Mouse (Mus musculus) hindbrain, postnatal 0 days (tissue): Measurements from ENCODE around the gene Thap4. TPM values are rescaled to one million over a fixed set of nuclear protein-coding genes. Genes with fewer than 3 reads are reported as not detected.
A peak's percentile ranks its signal among the peaks of the same experiment; 100 is the strongest.

Source experiments
- ATAC-seq: fragments of 200-750 bp; cut with Nextera tagmentation; 2 replicates; pipeline ENCODE4 v1.8.0; 2017; ENCODE audit warnings: mild to moderate bottlenecking, moderate TSS enrichment, moderate library complexity
- DNase-seq: peaks from one replicate; pipeline ENCODE4 v3.0.0-alpha.2; 2015; ENCODE audit warnings: low spot score
- H3K27ac ChIP-seq: fragments of 300-500 bp; sonication (generic); 2 replicates; pipeline ENCODE4 v1.5.1; 2014; ENCODE audit warnings: mild to moderate bottlenecking
- H3K27me3 ChIP-seq: fragments of 300-500 bp; sonication (generic); 2 replicates; pipeline ENCODE4 v1.6.1; 2014; ENCODE audit warnings: low read length, mixed read lengths; ENCODE audit not compliant: insufficient read depth
- H3K36me3 ChIP-seq: fragments of 300-500 bp; sonication (generic); 2 replicates; pipeline ENCODE4 v1.6.1; 2014; ENCODE audit warnings: low read length, mixed read lengths; ENCODE audit not compliant: insufficient read depth
- H3K4me1 ChIP-seq: fragments of 300-500 bp; sonication (generic); 2 replicates; pipeline ENCODE4 v1.6.1; 2014; ENCODE audit warnings: antibody characterized with exemption, low read length, mixed read lengths; ENCODE audit not compliant: insufficient read depth
- H3K4me2 ChIP-seq: fragments of 300-500 bp; sonication (generic); 2 replicates; pipeline ENCODE4 v1.6.1; 2014; ENCODE audit warnings: low read depth, mild to moderate bottlenecking, low read length, moderate library complexity, mixed read lengths
- H3K4me3 ChIP-seq: fragments of 300-500 bp; sonication (generic); 2 replicates; pipeline ENCODE4 v1.5.1; 2014; ENCODE audit warnings: low read length
- H3K9ac ChIP-seq: fragments of 300-500 bp; sonication (generic); replicated peaks from 2 replicates; pipeline ENCODE4 v1.6.1; 2014; ENCODE audit warnings: mild to moderate bottlenecking, low read length, moderate library complexity, mixed read lengths
- H3K9me3 ChIP-seq: fragments of 300-500 bp; sonication (generic); 2 replicates; pipeline ENCODE4 v1.6.1; 2016; ENCODE audit warnings: low read length, mixed read lengths
- CTCF ChIP-seq: IDR thresholded peaks from 2 replicates; pipeline ENCODE4 v1.5.1; 2016; ENCODE audit warnings: antibody characterized with exemption, control low read depth, low read depth
- WGBS: fragments of 180-500 bp; shearing (Covaris S2); extraction: QIAGEN DNeasy Blood & Tissue Kit; methylation state at CpG from one replicate; pipeline ENCODE4 v1.1.7; 2014; 5-methylcytosine and 5-hydroxymethylcytosine counted together
- polyA plus RNA-seq: library from polyadenylated mRNA; unstranded; fragments of >200 nt; fragmentation: Nextera tagmentation; extraction: Ambion mirVana; gene quantifications from 2 replicates; pipeline ENCODE4 v1.2.1, GENCODE M21; 2015
- total RNA-seq: library from RNA; depleted of rRNA; stranded (reverse); fragments of >200 nt; gene quantifications from 2 replicates; pipeline ENCODE4 v1.2.3, GENCODE M21; 2014

Thap4 gene
- total and polyA plus RNA-seq, 2 experiments from 2014 or later, result 49.9 to 58.7 TPM

- no peaks in the 10 kb centered on the region for H3K36me3 ChIP-seq
- no peak overlapping the region for H3K27ac ChIP-seq
- no peaks in the 10 kb centered on the region for H3K4me1 ChIP-seq
- no peaks in the 10 kb centered on the region for H3K9me3 ChIP-seq
- WGBS, result 97% methylated on average over 1 of the region's 1 CpGs
- no peak for DNase-seq
- H3K4me3 ChIP-seq, result no peak overlapping the region
- no peak for TF ChIP-seq CTCF
- H3K27me3 ChIP-seq, result no peaks in the 10 kb centered on the region
- ATAC-seq, result no peak
- no peak overlapping the region for H3K4me2 ChIP-seq
- H3K9ac ChIP-seq, result no peak overlapping the region
Observed at GRCm38 (mm10) chr1:93760076-93760475, 5.4 kb upstream of the Thap4 start.

- no peaks in the 10 kb centered on the region for H3K27me3 ChIP-seq
- ATAC-seq (no peak), DNase-seq (no peak)
- no peaks in the 10 kb centered on the region for H3K36me3 ChIP-seq
- H3K4me1 ChIP-seq, result peaks cover 6% of the 10 kb centered on the region; the same call in 1 of the 2 replicates
- no peak overlapping the region for H3K27ac ChIP-seq
- no peak for TF ChIP-seq CTCF
- H3K4me3 ChIP-seq, result peak overlapping the region; percentile 99; the same call in 1 of the 2 replicates
- peak overlapping the region; percentile 90; the same call in 1 of the 2 replicates for H3K4me2 ChIP-seq
- no peak overlapping the region for H3K9ac ChIP-seq
- H3K9me3 ChIP-seq, result no peaks in the 10 kb centered on the region
Observed at GRCm38 (mm10) chr1:93756154-93756553, 1.5 kb upstream of the Thap4 start.

- 26% methylated on average over 7 of the region's 7 CpGs for WGBS
- no peaks in the 10 kb centered on the region for H3K27me3 ChIP-seq
- no peaks in the 10 kb centered on the region for H3K36me3 ChIP-seq
- peak overlapping the region; percentile 80; the same call in 1 of the 2 replicates for H3K9ac ChIP-seq
- no peak for ATAC-seq
- no peak for TF ChIP-seq CTCF
- no peak overlapping the region for H3K27ac ChIP-seq
- H3K4me1 ChIP-seq, result peaks cover 6% of the 10 kb centered on the region; the same call in 1 of the 2 replicates
- H3K4me3 ChIP-seq, result peak overlapping the region; percentile 99
- no peak for DNase-seq
- no peaks in the 10 kb centered on the region for H3K9me3 ChIP-seq
- H3K4me2 ChIP-seq, result peak overlapping the region; percentile 90
Observed at GRCm38 (mm10) chr1:93755618-93756017, 954 bp upstream of the Thap4 start.

GRCm38 (mm10) chr1:93755291-93755610 lies 587 bp upstream of the Thap4 start:
- no peak for TF ChIP-seq CTCF
- DNase-seq (no peak), ATAC-seq (no peak)

GRCm38 (mm10) chr1:93753911-93754572 lies 622 bp downstream of the Thap4 start:
- Histone ChIP-seq H3K4me1 (peaks cover 6% of the 10 kb centered on the region; the same call in 1 of the 2 replicates), H3K4me3 (peak overlapping the region; percentile 99), H3K27me3 (no peaks in the 10 kb centered on the region), H3K36me3 (peaks cover 11% of the 10 kb centered on the region), H3K4me2 (peak overlapping the region; percentile 90), H3K9ac (peak overlapping the region; percentile 80), H3K27ac (peak overlapping the region; percentile 85), H3K9me3 (no peaks in the 10 kb centered on the region)
- ATAC-seq (peak; percentile 32), DNase-seq (peak; percentile 44)
- no peak; the same call in 1 of the 2 replicates for TF ChIP-seq CTCF
- WGBS, result under 1% methylated on average over 57 of the region's 59 CpGs

More at GRCm38 (mm10) chr1:93755291-93755610, 587 bp upstream of the Thap4 start:
- peak overlapping the region; percentile 80 for H3K9ac ChIP-seq
- H3K9me3 ChIP-seq, result no peaks in the 10 kb centered on the region
- peak overlapping the region; percentile 85 for H3K27ac ChIP-seq
- 0% methylated on average over 13 of the region's 13 CpGs for WGBS
- H3K4me1 ChIP-seq, result peaks cover 6% of the 10 kb centered on the region; the same call in 1 of the 2 replicates
- H3K36me3 ChIP-seq, result no peaks in the 10 kb centered on the region
- H3K27me3 ChIP-seq, result no peaks in the 10 kb centered on the region
- H3K4me3 ChIP-seq, result peak overlapping the region; percentile 99
- peak overlapping the region; percentile 90 for H3K4me2 ChIP-seq

GRCm38 (mm10) chr1:93751290-93751689 lies 3.4 kb downstream of the Thap4 start, which contains the start of gene Atg4b:
Gene Atg4b (plus strand): TSS chr1:93751500.
- 79% methylated on average over 6 of the region's 6 CpGs for WGBS
- no peaks in the 10 kb centered on the region for H3K27me3 ChIP-seq
- H3K4me2 ChIP-seq, result no peak within 1 kb of the TSS
- H3K4me1 ChIP-seq, result peaks cover 6% of the 10 kb centered on the region; the same call in 1 of the 2 replicates
- DNase-seq (no peak), ATAC-seq (no peak)
- no peak within 1 kb of the TSS for H3K27ac ChIP-seq
- H3K4me3 ChIP-seq, result no peak within 1 kb of the TSS
- H3K36me3 ChIP-seq, result peaks cover 15% of the 10 kb centered on the region
- H3K9ac ChIP-seq, result no peak within 1 kb of the TSS
- TF ChIP-seq CTCF, result no peak
- no peaks in the 10 kb centered on the region for H3K9me3 ChIP-seq

GRCm38 (mm10) chr1:93748539-93748938 lies 6.1 kb downstream of the Thap4 start:
- 89% methylated on average over 1 of the region's 1 CpGs for WGBS
- TF ChIP-seq CTCF, result no peak
- H3K27ac ChIP-seq, result no peak overlapping the region
- H3K27me3 ChIP-seq, result no peaks in the 10 kb centered on the region
- H3K9me3 ChIP-seq, result no peaks in the 10 kb centered on the region
- H3K36me3 ChIP-seq, result peaks cover 15% of the 10 kb centered on the region
- H3K4me3 ChIP-seq, result no peak overlapping the region
- peaks cover 5% of the 10 kb centered on the region; the same call in 1 of the 2 replicates for H3K4me1 ChIP-seq
- no peak overlapping the region for H3K9ac ChIP-seq
- no peak for DNase-seq
- ATAC-seq, result no peak
- H3K4me2 ChIP-seq, result no peak overlapping the region
